Mouse (Mus musculus) liver, embryonic 15.5 days (tissue): ENCODE data around the gene Mcrip2. TPM values are rescaled to one million over a fixed set of nuclear protein-coding genes. Genes with fewer than 3 reads are reported as not detected.

ENCODE experiments used
- ATAC-seq: fragments of 200-750 bp; cut with Nextera tagmentation; 2 replicates; pipeline ENCODE4 v1.8.0; 2017; ENCODE audit warnings: moderate number of reproducible peaks, mild to moderate bottlenecking, moderate library complexity; ENCODE audit not compliant: insufficient read depth
- H3K27ac ChIP-seq: fragments of 300-500 bp; sonication (generic); replicated peaks from 2 replicates; pipeline ENCODE4 v1.5.1; 2015; ENCODE audit warnings: mild to moderate bottlenecking, inconsistent platforms
- H3K27me3 ChIP-seq: fragments of 300-500 bp; sonication (generic); 2 replicates; pipeline ENCODE4 v1.6.1; 2015; ENCODE audit warnings: mild to moderate bottlenecking, inconsistent platforms
- H3K36me3 ChIP-seq: fragments of 300-500 bp; sonication (generic); replicated peaks from 2 replicates; pipeline ENCODE4 v1.6.1; 2015; ENCODE audit warnings: moderate library complexity, mild to moderate bottlenecking, inconsistent platforms
- H3K4me1 ChIP-seq: fragments of 300-500 bp; sonication (generic); replicated peaks from 2 replicates; pipeline ENCODE4 v1.6.1; 2015; ENCODE audit warnings: inconsistent platforms
- H3K4me2 ChIP-seq: fragments of 300-500 bp; sonication (generic); 2 replicates; pipeline ENCODE4 v1.6.1; 2015; ENCODE audit warnings: moderate library complexity, mild to moderate bottlenecking, inconsistent platforms
- H3K4me3 ChIP-seq: fragments of 300-500 bp; sonication (generic); replicated peaks from 2 replicates; pipeline ENCODE4 v1.5.1; 2015; ENCODE audit warnings: mild to moderate bottlenecking, inconsistent platforms
- H3K9ac ChIP-seq: fragments of 300-500 bp; sonication (generic); 2 replicates; pipeline ENCODE4 v1.6.1; 2015; ENCODE audit warnings: moderate library complexity, mild to moderate bottlenecking, inconsistent platforms
- H3K9me3 ChIP-seq: fragments of 300-500 bp; sonication (generic); replicated peaks from 2 replicates; pipeline ENCODE4 v1.6.1; 2016; ENCODE audit warnings: inconsistent platforms
- WGBS: fragments of 180-500 bp; shearing (Covaris S2); methylation state at CpG from one replicate; pipeline ENCODE4 v1.1.7; 2015; ENCODE audit warnings: mixed read lengths; ENCODE audit not compliant: insufficient replicate concordance; 5-methylcytosine and 5-hydroxymethylcytosine counted together
- polyA plus RNA-seq: library from polyadenylated mRNA; unstranded; fragments of >200 nt; fragmentation: Nextera tagmentation; extraction: Ambion mirVana; gene quantifications from 2 replicates; pipeline ENCODE4 v1.2.1, GENCODE M21; 2015

Mcrip2 gene
- polyA plus RNA-seq, 1 experiment from 2014 or later = 37.3 TPM

- WGBS = 89% methylated on average over 22 of the region's 22 CpGs
- Histone ChIP-seq H3K36me3 (peaks cover 72% of the 10 kb centered on the region), H3K27me3 (no peaks in the 10 kb centered on the region), H3K9me3 (no peaks in the 10 kb centered on the region), H3K9ac (no peak within 1 kb of the TSS), H3K27ac (no peak within 1 kb of the TSS), H3K4me3 (no peak within 1 kb of the TSS), H3K4me2 (peak within 1 kb of the TSS; percentile 88; the same call in 1 of the 2 replicates), H3K4me1 (peaks cover 75% of the 10 kb centered on the region)
- ATAC-seq = no peak
These were observed 27.3 kb downstream of the Mcrip2 start, which contains the start of gene Gm20683 for GRCm38 (mm10) chr17:25841117-25841880. Gene Gm20683, minus strand, starts transcription at chr17:25841763.

GRCm38 (mm10) chr17:25840519-25840918 is 28.0 kb downstream of the Mcrip2 start:
- Histone ChIP-seq H3K9me3 (no peaks in the 10 kb centered on the region), H3K4me1 (peaks cover 82% of the 10 kb centered on the region), H3K36me3 (peaks cover 66% of the 10 kb centered on the region), H3K4me2 (no peak overlapping the region), H3K9ac (no peak overlapping the region), H3K27me3 (no peaks in the 10 kb centered on the region), H3K4me3 (no peak overlapping the region), H3K27ac (no peak overlapping the region)
- 86% methylated on average over 6 of the region's 6 CpGs for WGBS
- no peak for ATAC-seq

DNA sequence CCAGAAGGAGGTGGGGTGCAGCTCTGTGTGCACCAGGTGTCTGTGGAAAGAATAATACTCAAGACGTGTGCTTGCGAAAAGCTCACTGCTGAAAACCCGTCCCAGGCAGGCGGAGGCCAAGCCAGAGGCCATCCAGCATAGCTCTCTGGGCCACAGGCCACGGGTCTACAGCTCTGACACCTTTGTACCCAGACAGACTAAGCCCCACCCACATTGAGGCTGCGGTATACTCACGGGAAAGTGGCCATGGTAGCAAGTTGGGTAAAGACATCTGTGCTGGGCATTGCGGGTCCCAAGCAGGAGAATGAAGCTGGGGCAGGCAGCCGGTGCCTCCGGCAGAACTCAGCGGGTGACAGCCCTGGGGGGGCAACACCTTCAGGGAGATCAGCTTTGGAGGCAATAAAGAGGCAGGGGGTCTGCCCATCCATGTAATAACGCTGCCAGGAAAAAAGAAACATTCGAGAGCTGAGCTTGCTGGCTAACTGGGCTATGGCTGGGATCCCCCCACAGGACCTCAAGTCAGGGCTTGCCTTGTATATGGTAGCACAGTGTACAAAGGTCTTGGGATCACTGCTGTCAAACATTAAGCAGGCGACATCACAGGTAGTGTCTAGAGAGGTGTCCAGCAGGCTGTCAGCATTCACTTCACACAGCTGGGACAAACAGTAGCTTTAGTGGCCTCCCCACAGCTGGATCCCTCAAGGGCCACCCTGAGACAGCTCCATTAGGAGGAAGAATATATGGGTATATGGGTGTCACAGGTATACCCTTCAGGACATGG is 28.9 kb downstream of the Mcrip2 start:
- peak; percentile 27; the same call in 1 of the 2 replicates for ATAC-seq
- 77% methylated on average over 14 of the region's 14 CpGs for WGBS
- Histone ChIP-seq H3K4me1 (peaks cover 82% of the 10 kb centered on the region), H3K36me3 (peaks cover 64% of the 10 kb centered on the region), H3K27ac (peak overlapping the region; percentile 61), H3K9ac (no peak overlapping the region), H3K4me2 (no peak overlapping the region), H3K9me3 (no peaks in the 10 kb centered on the region), H3K27me3 (no peaks in the 10 kb centered on the region), H3K4me3 (no peak overlapping the region)

GRCm38 (mm10) chr17:25838904-25839303 is 29.7 kb downstream of the Mcrip2 start:
- Histone ChIP-seq H3K27me3 (no peaks in the 10 kb centered on the region), H3K4me1 (peaks cover 86% of the 10 kb centered on the region), H3K9me3 (no peaks in the 10 kb centered on the region), H3K4me3 (no peak overlapping the region), H3K4me2 (no peak overlapping the region), H3K9ac (no peak overlapping the region), H3K27ac (peak overlapping the region; percentile 61; the same call in 1 of the 2 replicates), H3K36me3 (peaks cover 64% of the 10 kb centered on the region)
- ATAC-seq = no peak
- 68% methylated on average over 4 of the region's 4 CpGs for WGBS

GRCm38 (mm10) chr17:25837533-25837932 is 31.0 kb downstream of the Mcrip2 start:
- no peaks in the 10 kb centered on the region for H3K9me3 ChIP-seq
- peaks cover 56% of the 10 kb centered on the region for H3K36me3 ChIP-seq
- no peak overlapping the region for H3K4me3 ChIP-seq
- peak overlapping the region; percentile 75; the same call in 1 of the 2 replicates for H3K4me2 ChIP-seq
- H3K4me1 ChIP-seq = peaks cover 82% of the 10 kb centered on the region
- H3K27ac ChIP-seq = no peak overlapping the region
- WGBS = 48% methylated on average over 3 of the region's 3 CpGs
- no peak for ATAC-seq
- no peak overlapping the region for H3K9ac ChIP-seq
- no peaks in the 10 kb centered on the region for H3K27me3 ChIP-seq

DNA sequence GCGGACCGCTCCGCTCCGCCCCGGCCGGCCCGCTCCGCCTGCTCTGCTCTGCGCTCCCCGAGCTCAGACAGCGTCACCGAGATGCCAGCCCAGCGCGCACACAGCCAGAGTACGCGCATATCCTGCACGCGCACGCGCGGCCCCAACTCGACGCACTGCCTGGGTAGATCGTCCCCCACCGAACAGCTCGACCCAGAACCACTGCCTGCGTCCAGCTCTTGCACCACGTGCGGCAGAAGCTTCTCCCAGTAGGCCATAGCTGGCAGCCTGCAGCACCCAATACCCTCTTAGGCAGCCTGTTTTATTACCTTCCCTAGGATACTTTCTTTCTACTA is 31.5 kb downstream of the Mcrip2 start, which contains the start of gene Rhbdl1:
TSS of gene Rhbdl1 (minus strand) at position 220 of the 335 bp plus-strand sequence.
- H3K36me3 ChIP-seq = peaks cover 51% of the 10 kb centered on the region
- ATAC-seq = no peak
- H3K4me3 ChIP-seq = peak within 1 kb of the TSS; percentile 37
- peaks cover 81% of the 10 kb centered on the region for H3K4me1 ChIP-seq
- peak within 1 kb of the TSS; percentile 75 for H3K4me2 ChIP-seq
- WGBS = 6% methylated on average over 29 of the region's 29 CpGs
- no peak within 1 kb of the TSS for H3K27ac ChIP-seq
- no peaks in the 10 kb centered on the region for H3K27me3 ChIP-seq
- H3K9ac ChIP-seq = peak within 1 kb of the TSS; percentile 30; the same call in 1 of the 2 replicates
- H3K9me3 ChIP-seq = no peaks in the 10 kb centered on the region

GRCm38 (mm10) chr17:25836397-25837075 is 32.0 kb downstream of the Mcrip2 start:
- Histone ChIP-seq H3K27ac (no peak overlapping the region), H3K9me3 (no peaks in the 10 kb centered on the region), H3K4me2 (peak overlapping the region; percentile 75), H3K27me3 (no peaks in the 10 kb centered on the region), H3K4me1 (peaks cover 82% of the 10 kb centered on the region), H3K9ac (peak overlapping the region; percentile 30; the same call in 1 of the 2 replicates), H3K36me3 (peaks cover 49% of the 10 kb centered on the region), H3K4me3 (peak overlapping the region; percentile 37)
- 29% methylated on average over 23 of the region's 23 CpGs for WGBS
- ATAC-seq = no peak

GRCm38 (mm10) chr17:25835816-25836215 is 32.7 kb downstream of the Mcrip2 start:
- WGBS = 89% methylated on average over 16 of the region's 16 CpGs
- H3K4me3 ChIP-seq = no peak overlapping the region
- peaks cover 49% of the 10 kb centered on the region for H3K36me3 ChIP-seq

DNA sequence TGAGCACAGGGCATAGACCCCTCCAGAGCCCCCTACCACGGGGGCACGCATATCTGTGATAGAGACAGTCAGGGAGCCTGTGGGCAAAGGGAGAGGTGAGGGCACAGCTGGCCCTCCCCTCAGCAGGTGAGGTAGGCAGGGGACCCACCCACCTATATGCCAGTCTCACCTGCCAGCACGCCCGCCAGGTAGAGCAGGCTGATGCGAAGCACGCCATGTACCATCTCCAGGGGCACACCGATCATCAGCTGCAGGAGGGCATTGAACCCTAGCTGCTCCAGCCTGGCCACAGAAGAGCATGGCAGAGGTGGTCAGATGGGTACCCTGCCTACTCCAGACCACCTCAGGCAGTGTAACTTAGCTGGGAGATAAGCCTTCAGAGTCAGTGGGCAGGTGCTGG is 33.3 kb downstream of the Mcrip2 start:
- Histone ChIP-seq H3K9ac (no peak overlapping the region), H3K4me1 (peaks cover 89% of the 10 kb centered on the region), H3K4me2 (peak overlapping the region; percentile 92), H3K36me3 (peaks cover 49% of the 10 kb centered on the region), H3K27me3 (no peaks in the 10 kb centered on the region), H3K27ac (no peak overlapping the region), H3K9me3 (no peaks in the 10 kb centered on the region), H3K4me3 (no peak overlapping the region; the same call in 1 of the 2 replicates)
- ATAC-seq = no peak
- 88% methylated on average over 7 of the region's 7 CpGs for WGBS

More at GRCm38 (mm10) chr17:25835816-25836215, 32.7 kb downstream of the Mcrip2 start:
- H3K4me1 ChIP-seq = peaks cover 87% of the 10 kb centered on the region
- no peak overlapping the region for H3K9ac ChIP-seq
- H3K27ac ChIP-seq = no peak overlapping the region
- no peak overlapping the region for H3K4me2 ChIP-seq
- no peaks in the 10 kb centered on the region for H3K9me3 ChIP-seq
- ATAC-seq = no peak
- no peaks in the 10 kb centered on the region for H3K27me3 ChIP-seq

DNA sequence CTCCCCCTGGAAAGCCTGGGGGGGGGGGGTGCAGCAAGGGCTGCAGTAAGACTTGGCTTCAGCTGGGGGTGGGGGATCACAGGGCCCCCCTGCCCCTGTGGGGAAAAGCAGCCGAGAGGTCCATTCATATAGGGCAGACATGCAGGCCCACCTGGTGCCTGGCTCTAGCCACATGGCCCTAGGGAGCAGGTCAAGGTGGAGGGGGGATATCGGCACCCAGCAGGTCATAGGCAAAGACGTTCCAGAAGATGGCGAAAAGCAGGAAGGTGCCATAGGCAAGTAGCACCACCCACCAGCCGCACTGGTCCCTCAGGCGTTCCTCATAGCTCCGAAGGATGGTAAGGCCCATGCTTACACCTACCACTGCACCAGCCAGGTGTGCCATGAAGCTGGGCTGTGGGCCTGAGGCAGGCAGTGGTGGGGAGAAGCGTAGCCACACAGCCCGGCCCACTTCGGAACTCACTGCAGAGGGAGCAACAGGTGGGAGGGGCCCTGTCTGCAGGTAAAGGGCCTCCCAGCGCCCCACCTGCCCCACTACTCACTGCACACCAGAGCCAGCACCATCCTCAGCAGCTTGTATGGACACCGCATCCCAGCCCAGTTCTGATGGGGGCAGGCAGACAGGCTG is 33.9 kb downstream of the Mcrip2 start:
- Histone ChIP-seq H3K9me3 (no peaks in the 10 kb centered on the region), H3K36me3 (peaks cover 49% of the 10 kb centered on the region), H3K4me1 (peaks cover 90% of the 10 kb centered on the region), H3K9ac (peak overlapping the region; percentile 71; the same call in 1 of the 2 replicates), H3K4me2 (peak overlapping the region; percentile 92), H3K4me3 (peak overlapping the region; percentile 72), H3K27me3 (no peaks in the 10 kb centered on the region), H3K27ac (0 out of 2 replicates have a peak overlapping the region, but pooled peaks have one; percentile 90)
- no peak for ATAC-seq
- 67% methylated on average over 12 of the region's 12 CpGs for WGBS
